Comparison of ENCODE assay signal across 21 mouse cellular contexts in the genomic region with DNA sequence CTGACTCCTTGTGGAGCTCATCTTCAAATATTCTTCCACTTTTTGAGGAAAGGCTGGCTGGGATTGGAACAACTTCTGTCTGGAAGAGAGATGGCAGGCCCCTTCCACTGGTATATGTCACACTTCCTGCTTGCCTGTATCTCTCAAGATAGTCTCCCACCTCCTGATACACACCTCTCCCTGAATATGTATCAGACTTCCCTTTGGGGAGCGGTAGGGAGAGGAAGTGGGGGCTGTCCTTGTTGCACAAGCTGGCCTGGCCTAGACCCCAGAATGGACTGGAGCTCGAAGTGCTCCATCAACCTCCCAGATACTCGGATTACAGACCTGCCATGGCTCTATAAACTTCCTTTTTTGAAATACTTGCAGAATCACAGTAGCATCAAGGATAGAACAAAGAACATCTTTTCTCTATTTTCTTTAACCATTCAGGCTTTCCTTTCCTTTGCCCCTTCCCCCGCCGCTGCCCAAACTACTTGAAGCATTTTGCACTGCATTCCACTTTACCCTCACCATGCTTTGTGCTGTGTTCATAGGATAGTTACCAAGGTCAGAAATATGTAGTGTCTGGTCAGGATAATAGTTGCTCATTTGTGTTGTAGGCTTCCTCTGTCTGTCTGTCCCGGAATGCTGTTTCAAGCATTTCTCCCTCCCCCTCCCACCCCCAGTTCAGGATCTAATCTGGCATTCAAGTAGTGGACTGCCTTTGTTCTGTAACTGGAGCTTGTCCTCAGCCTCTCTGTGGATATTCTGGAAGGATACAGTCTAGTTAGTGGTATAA. TPM values are rescaled to one million over a fixed set of nuclear protein-coding genes. Genes with fewer than 3 reads are reported as not detected.
DNase-seq lines count a peak whose midpoint lies in the region; ATAC-seq lines count a peak whose summit lies in the region.
"Had no signal": no experiment of that assay in that cellular context is flagged by ENCODE, and none has a peak within 500 bp of the region (broad histone marks: within the 10 kb centered on the region; RNA-seq: fewer than 3 reads in every experiment).

No protein-coding gene starts in this region.

- 0 out of 2 replicates have a peak overlapping the region, but pooled peaks have one; percentile 25 for H3K9ac ChIP-seq in heart, embryonic 12.5 days
- H3K9ac ChIP-seq in midbrain, embryonic 11.5 days (ENCODE audit: low read length) = 0 out of 2 replicates have a peak overlapping the region, but pooled peaks have one; percentile 16
- H3K9ac ChIP-seq in midbrain, embryonic 15.5 days = no peak overlapping the region
- H3K9ac ChIP-seq: heart, embryonic 15.5 days; liver, embryonic 12.5 days; neural tube, embryonic 12.5 days had no signal

- H3K27ac ChIP-seq in heart, embryonic 12.5 days (ENCODE audit: poor library complexity, severe bottlenecking) = peak overlapping the region; percentile 18; the same call in 1 of the 2 replicates
- no peak overlapping the region for H3K27ac ChIP-seq in midbrain, embryonic 11.5 days (ENCODE audit: low read depth, low read length)
- no peak overlapping the region for H3K27ac ChIP-seq in midbrain, embryonic 15.5 days
- peak overlapping the region; percentile 16 for H3K27ac ChIP-seq in embryonic facial prominence, embryonic 10.5 days (replicated peaks)
- H3K27ac ChIP-seq: heart, embryonic 15.5 days; liver, embryonic 12.5 days; neural tube, embryonic 12.5 days had no signal

- H3K36me3 ChIP-seq in heart, embryonic 12.5 days = peaks cover 15% of the 10 kb centered on the region; the same call in 1 of the 2 replicates
- no peaks in the 10 kb centered on the region for H3K36me3 ChIP-seq in midbrain, embryonic 11.5 days (ENCODE audit: control insufficient read depth, insufficient read depth, low read length)
- H3K36me3 ChIP-seq in midbrain, embryonic 15.5 days (replicated peaks) = peaks cover 5% of the 10 kb centered on the region; the same call in 1 of the 2 replicates
- peaks cover 25% of the 10 kb centered on the region for H3K36me3 ChIP-seq in embryonic facial prominence, embryonic 10.5 days (replicated peaks)
- H3K36me3 ChIP-seq: heart, embryonic 15.5 days had no signal

- 52% methylated on average over 6 of the region's 6 CpGs for WGBS in heart, embryonic 12.5 days
- WGBS in midbrain, embryonic 11.5 days = 76% methylated on average over 6 of the region's 6 CpGs
- 51% methylated on average over 6 of the region's 6 CpGs for WGBS in midbrain, embryonic 15.5 days
- WGBS in embryonic facial prominence, embryonic 10.5 days = 66% methylated on average over 6 of the region's 6 CpGs

- no peak overlapping the region for H3K4me3 ChIP-seq in heart, embryonic 12.5 days
- no peak overlapping the region for H3K4me3 ChIP-seq in midbrain, embryonic 11.5 days (ENCODE audit: low read depth, low read length)
- H3K4me3 ChIP-seq in midbrain, embryonic 15.5 days = no peak overlapping the region
- no peak overlapping the region for H3K4me3 ChIP-seq in embryonic facial prominence, embryonic 10.5 days
- H3K4me3 ChIP-seq: heart, embryonic 15.5 days; liver, embryonic 12.5 days; neural tube, embryonic 12.5 days had no signal

- ATAC-seq in heart, embryonic 12.5 days (ENCODE audit: insufficient number of reproducible peaks, low FRiP score) = no peak
- ATAC-seq in midbrain, embryonic 11.5 days (ENCODE audit: low FRiP score) = no peak
- no peak for ATAC-seq in midbrain, embryonic 15.5 days (replicated peaks)
- ATAC-seq: forebrain, embryonic 16.5 days; inflammation-experienced regulatory T-cells, adult 6 months; liver, embryonic 12.5 days had no signal

- H3K4me1 ChIP-seq in heart, embryonic 12.5 days (replicated peaks) = peaks cover 39% of the 10 kb centered on the region
- H3K4me1 ChIP-seq in midbrain, embryonic 11.5 days (ENCODE audit: control insufficient read depth, insufficient read depth, low read length) = peaks cover 4% of the 10 kb centered on the region; the same call in 1 of the 2 replicates
- no peaks in the 10 kb centered on the region for H3K4me1 ChIP-seq in midbrain, embryonic 15.5 days
- peaks cover 31% of the 10 kb centered on the region for H3K4me1 ChIP-seq in embryonic facial prominence, embryonic 10.5 days
- H3K4me1 ChIP-seq: neural tube, embryonic 12.5 days had no signal

- H3K9me3 ChIP-seq in heart, embryonic 12.5 days (replicated peaks) = no peaks in the 10 kb centered on the region
- no peaks in the 10 kb centered on the region for H3K9me3 ChIP-seq in midbrain, embryonic 11.5 days (ENCODE audit: control insufficient read depth, low read length)
- H3K9me3 ChIP-seq in midbrain, embryonic 15.5 days = no peaks in the 10 kb centered on the region
- no peaks in the 10 kb centered on the region for H3K9me3 ChIP-seq in embryonic facial prominence, embryonic 10.5 days
- H3K9me3 ChIP-seq: G1E; heart, embryonic 15.5 days; liver, embryonic 12.5 days; neural tube, embryonic 12.5 days had no signal

- DNase-seq in heart, adult 9 months (ENCODE audit: low spot score in 2 of 2) = no peak
- DNase-seq in midbrain, embryonic 11.5 days (ENCODE audit: low spot score, missing footprints) = peak; percentile 79
- no peak for DNase-seq in embryonic facial prominence, embryonic 10.5 days (ENCODE audit: low spot score)
- DNase-seq in ovary, postnatal 36 days (ENCODE audit: low spot score) = no peak
- no peak for DNase-seq in lung, postnatal 14 days
- DNase-seq: adrenal gland, postnatal 25 days; cerebellum, adult 11-12 months; cerebellum, postnatal 36 days; gastrocnemius, postnatal 25 days; kidney, postnatal 10 days; lung, adult 2 months; lung, postnatal 36 days; thymus, postnatal 14 days had no signal

- no peak overlapping the region for H3K4me2 ChIP-seq in heart, embryonic 12.5 days
- H3K4me2 ChIP-seq in midbrain, embryonic 11.5 days = no peak overlapping the region
- no peak overlapping the region for H3K4me2 ChIP-seq in midbrain, embryonic 15.5 days
- H3K4me2 ChIP-seq: heart, embryonic 15.5 days; liver, embryonic 12.5 days; neural tube, embryonic 12.5 days had no signal

- H3K27me3 ChIP-seq in heart, embryonic 12.5 days (replicated peaks) = no peaks in the 10 kb centered on the region
- H3K27me3 ChIP-seq in midbrain, embryonic 11.5 days (ENCODE audit: control insufficient read depth, insufficient read depth, low read length) = no peaks in the 10 kb centered on the region
- no peaks in the 10 kb centered on the region for H3K27me3 ChIP-seq in midbrain, embryonic 15.5 days (replicated peaks)
- H3K27me3 ChIP-seq in embryonic facial prominence, embryonic 10.5 days (replicated peaks; ENCODE audit: low read depth, poor library complexity, severe bottlenecking) = no peaks in the 10 kb centered on the region
- H3K27me3 ChIP-seq: heart, embryonic 15.5 days; liver, embryonic 12.5 days; neural tube, embryonic 12.5 days had no signal

RNA-seq across cellular contexts. Expression of gene Itgae, which starts 2.5 kb away (rescaled TPM):
- 0.17 and 0.19 TPM in 2 replicates for polyA plus RNA-seq in heart, embryonic 12.5 days (2016; fragmentation: Nextera tagmentation; extraction: Ambion mirVana)
- polyA plus RNA-seq in midbrain, embryonic 11.5 days (2014; fragmentation: Nextera tagmentation; extraction: Ambion mirVana) = 0.21 and 0.27 TPM in 2 replicates
- 0.15 and 0.27 TPM in 2 replicates for polyA plus RNA-seq in midbrain, embryonic 15.5 days (2015; fragmentation: Nextera tagmentation; extraction: Ambion mirVana)
- polyA plus RNA-seq in embryonic facial prominence, embryonic 10.5 days (2016; fragmentation: Nextera tagmentation; extraction: Ambion mirVana) = 0.45 and 0.52 TPM in 2 replicates

RNA-seq across cellular contexts. Expression of gene Ncbp3, which starts 40.3 kb away (rescaled TPM):
- 10.9 and 11.0 TPM in 2 replicates for polyA plus RNA-seq in heart, embryonic 12.5 days (2016; fragmentation: Nextera tagmentation; extraction: Ambion mirVana)
- polyA plus RNA-seq in midbrain, embryonic 11.5 days (2014; fragmentation: Nextera tagmentation; extraction: Ambion mirVana) = 10.8 and 11.0 TPM in 2 replicates
- polyA plus RNA-seq in midbrain, embryonic 15.5 days (2015; fragmentation: Nextera tagmentation; extraction: Ambion mirVana) = 10.9 and 12.7 TPM in 2 replicates
- 13.7 and 13.8 TPM in 2 replicates for polyA plus RNA-seq in embryonic facial prominence, embryonic 10.5 days (2016; fragmentation: Nextera tagmentation; extraction: Ambion mirVana)

RNA-seq across cellular contexts. Expression of gene Haspin, which starts 50.2 kb away (rescaled TPM):
- polyA plus RNA-seq in heart, embryonic 12.5 days (2016; fragmentation: Nextera tagmentation; extraction: Ambion mirVana) = 13.9 and 14.4 TPM in 2 replicates
- polyA plus RNA-seq in midbrain, embryonic 11.5 days (2014; fragmentation: Nextera tagmentation; extraction: Ambion mirVana) = 16.7 and 18.9 TPM in 2 replicates
- 2.2 and 2.6 TPM in 2 replicates for polyA plus RNA-seq in midbrain, embryonic 15.5 days (2015; fragmentation: Nextera tagmentation; extraction: Ambion mirVana)
- polyA plus RNA-seq in embryonic facial prominence, embryonic 10.5 days (2016; fragmentation: Nextera tagmentation; extraction: Ambion mirVana) = 25.0 and 26.3 TPM in 2 replicates

Comparison
In these comparisons a context has a peak if more than half of its experiments do, and no peak if none do; other contexts are left out.
1. H3K27ac ChIP-seq: peak in heart, embryonic 12.5 days (single experiment) and embryonic facial prominence, embryonic 10.5 days (single experiment); none in midbrain, embryonic 11.5 days (single experiment) and midbrain, embryonic 15.5 days (single experiment).